Mouse (Mus musculus) Muller cell, postnatal 12 days (primary cell): ENCODE results near the gene Rbm18.
"Not testable (repeated sequence)": the region's sequence is repeated elsewhere in the genome, so short reads cannot be mapped to it uniquely, and the experiment has no call there.

Experiments used
- DNase-seq: peaks from one replicate; pipeline ENCODE4 v3.0.0-alpha.2; 2015; ENCODE audit errors: inconsistent ontology term

Rbm18 gene

DNA sequence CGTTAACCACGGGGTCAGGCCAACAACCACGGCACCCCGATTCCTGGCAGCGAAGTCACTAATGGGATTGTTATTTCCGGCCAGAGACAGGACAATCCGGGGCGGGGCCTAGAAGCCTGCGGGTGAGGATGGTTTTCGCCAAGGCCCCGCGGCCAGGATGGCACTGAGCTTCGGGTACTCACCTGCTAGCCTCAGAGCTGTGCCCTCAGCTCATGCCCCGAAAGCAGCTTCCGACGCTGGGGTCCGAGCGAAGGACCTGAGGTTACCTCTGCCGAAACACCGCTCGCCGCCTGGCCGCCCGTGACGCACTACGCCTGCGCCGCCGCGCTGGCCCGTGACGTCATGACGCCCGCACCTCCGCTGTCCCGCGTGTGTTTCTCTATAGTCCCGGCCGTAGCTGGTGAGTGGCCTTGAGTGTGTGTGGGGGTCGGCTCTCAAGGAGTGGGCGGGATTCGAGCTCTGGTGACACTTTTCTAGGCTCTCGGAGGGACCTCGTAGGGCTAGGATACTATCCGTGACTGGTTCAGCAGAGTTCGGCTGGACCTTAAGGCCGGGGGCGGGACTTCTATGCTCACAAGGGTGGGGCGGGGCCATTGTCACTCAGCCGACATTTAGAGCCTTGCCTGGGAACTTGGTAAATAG, at the start of gene Rbm18, which contains the start of gene Mrrf:
TSS of gene Rbm18 (minus strand) at position 474 of the 642 bp plus-strand sequence.
TSS of gene Mrrf (plus strand) at position 90 of the 642 bp plus-strand sequence.
- peak; percentile 95 for DNase-seq

GRCm38 (mm10) chr2:36184876-36185275, 48.3 kb upstream of the Rbm18 start:
- DNase-seq: no peak

GRCm38 (mm10) chr2:36184192-36184591, 47.6 kb upstream of the Rbm18 start:
- DNase-seq: no peak

- DNase-seq: no peak
Measured at GRCm38 (mm10) chr2:36183278-36183677, 46.7 kb upstream of the Rbm18 start.

GRCm38 (mm10) chr2:36181587-36182368, 45.2 kb upstream of the Rbm18 start:
- not testable (repeated sequence) for DNase-seq

- no peak for DNase-seq
Measured at GRCm38 (mm10) chr2:36179487-36179886, 42.9 kb upstream of the Rbm18 start.

DNA sequence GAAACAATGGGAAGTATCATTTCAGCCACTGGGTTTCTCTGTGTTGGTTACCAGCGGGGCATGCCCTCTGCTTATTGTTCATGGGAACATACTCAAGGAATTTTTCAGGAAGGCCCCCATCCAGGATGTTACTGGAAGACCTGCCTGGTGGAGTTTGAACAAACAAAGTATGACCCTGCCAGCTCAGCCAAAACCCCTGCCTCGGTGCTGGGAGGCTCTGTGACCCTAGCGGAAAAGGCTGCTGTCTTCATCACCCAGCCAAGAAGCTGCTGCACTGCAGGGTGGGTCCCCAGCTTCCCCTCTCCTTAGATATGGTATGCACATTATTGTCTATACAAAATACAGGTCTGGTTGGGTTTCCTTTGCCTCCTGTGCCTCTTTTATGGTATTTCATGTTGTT, 36.0 kb upstream of the Rbm18 start:
- DNase-seq: no peak

DNA sequence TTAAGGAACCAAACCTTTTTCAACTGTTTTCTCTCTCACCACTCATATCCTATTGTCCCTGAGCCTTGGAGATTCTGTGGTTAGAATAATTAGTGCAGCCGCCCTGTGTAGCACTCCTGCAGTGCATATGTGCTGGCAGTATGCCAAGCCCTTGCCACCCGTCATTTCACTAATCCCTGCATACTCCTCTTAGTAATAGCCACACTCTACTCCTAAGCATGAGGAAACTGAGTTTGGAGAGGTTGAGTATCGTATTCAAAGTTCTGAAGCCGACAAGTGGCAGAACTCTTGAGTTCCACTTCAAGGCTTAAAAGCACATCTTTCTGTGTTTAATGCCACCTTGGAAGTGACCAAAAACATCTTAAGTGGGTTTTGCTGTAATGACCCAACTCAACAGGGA, 35.6 kb upstream of the Rbm18 start:
- DNase-seq: peak; percentile 6

- DNase-seq: peak; percentile 27
Measured at GRCm38 (mm10) chr2:36169176-36169575, 32.6 kb upstream of the Rbm18 start.

DNA sequence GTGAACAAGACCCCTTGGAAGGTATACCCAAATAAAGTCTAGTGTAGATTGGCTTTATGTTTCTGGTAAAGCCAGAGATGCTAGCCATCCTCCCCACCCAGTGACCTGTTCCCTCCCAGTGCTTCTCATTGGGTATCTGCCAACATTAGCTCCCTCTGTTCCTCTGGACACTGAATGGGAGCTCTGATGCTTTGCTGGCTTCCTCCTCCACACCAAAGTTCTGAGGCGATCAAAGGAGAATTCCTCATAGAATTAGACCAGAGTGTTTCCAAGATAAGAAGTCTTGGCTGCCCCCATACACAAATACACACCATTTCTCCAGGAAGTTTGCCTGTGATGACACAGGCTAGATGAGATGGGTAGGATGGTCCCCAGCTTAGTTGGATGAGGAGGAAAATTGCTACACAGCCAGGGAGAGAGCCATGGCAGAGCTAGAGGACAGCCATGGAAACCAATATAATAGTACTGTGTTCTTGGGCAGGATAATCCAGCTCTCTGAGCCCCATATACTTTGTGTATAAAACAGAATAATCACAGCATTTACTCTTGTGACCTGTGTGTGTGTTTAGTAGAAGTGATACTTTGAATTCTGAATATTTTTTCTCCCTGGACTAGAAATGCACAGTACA, 31.5 kb upstream of the Rbm18 start:
- DNase-seq: no peak

GRCm38 (mm10) chr2:36159336-36159735, 22.8 kb upstream of the Rbm18 start:
- DNase-seq: no peak

DNA sequence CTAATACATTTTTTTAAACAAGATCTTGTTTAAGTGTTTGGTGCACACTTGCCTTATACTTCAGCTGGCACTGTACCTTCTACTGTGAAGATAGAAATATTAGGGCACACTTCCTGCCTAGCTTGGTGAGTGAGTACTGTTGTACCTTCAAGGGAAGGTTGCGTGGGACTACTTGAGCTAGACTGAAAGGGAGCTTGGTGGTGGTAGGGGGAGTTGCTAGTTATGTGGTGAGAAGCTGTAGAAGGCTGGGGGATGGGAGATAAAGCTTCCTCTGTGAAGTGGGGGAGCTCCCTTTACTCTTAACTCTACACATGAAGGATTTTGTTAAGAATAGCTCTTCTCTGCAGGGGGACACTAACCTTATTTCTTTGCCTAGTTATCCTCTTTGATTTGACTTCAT, 20.9 kb upstream of the Rbm18 start:
- DNase-seq: no peak

DNA sequence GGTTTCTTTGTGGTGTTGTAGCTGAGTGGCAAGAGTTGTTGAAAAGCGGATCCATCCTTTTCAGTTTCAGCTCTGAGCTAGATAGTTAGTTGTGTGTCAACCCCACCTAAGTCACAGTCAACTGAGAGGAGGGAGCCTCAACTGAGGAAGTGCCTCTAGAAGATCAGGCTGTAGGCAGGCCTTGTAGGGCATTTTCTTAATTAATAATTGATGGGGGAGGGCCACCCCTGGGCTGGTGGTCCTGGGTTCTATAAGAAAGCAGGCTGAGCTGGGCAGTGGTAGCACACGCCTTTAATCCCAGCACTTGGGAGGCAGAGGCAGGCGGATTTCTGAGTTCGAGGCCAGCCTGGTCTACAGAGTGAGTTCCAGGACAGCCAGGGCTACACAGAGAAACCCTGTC, 15.8 kb upstream of the Rbm18 start:
- not testable (repeated sequence) for DNase-seq

- no peak for DNase-seq
Measured at GRCm38 (mm10) chr2:36148876-36149365, 12.3 kb upstream of the Rbm18 start.

DNA sequence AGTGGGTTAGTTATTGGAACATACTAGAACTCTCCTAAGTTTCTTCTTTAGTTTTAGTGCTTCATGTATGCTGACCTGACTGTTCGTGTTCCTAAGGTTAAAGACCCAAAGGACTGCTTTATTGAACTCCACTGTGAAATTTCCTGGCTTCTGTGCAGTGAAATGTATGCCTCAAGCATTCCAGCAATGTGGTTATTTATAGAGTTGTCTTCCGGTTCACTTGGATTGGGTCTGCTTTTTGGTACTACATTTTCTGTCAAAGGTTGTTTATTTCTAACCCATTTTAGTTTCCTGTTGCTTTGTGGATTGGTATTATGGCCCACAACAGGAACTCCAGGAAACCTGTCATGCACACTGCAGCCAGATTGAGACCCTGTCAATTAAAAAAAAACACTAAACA, 2.5 kb upstream of the Rbm18 start:
- peak; percentile 27 for DNase-seq

- DNase-seq: no peak
Measured at GRCm38 (mm10) chr2:36135887-36136286, 686 bp downstream of the Rbm18 start.

- no peak for DNase-seq
Measured at GRCm38 (mm10) chr2:36129051-36129450, 7.5 kb downstream of the Rbm18 start.

DNA sequence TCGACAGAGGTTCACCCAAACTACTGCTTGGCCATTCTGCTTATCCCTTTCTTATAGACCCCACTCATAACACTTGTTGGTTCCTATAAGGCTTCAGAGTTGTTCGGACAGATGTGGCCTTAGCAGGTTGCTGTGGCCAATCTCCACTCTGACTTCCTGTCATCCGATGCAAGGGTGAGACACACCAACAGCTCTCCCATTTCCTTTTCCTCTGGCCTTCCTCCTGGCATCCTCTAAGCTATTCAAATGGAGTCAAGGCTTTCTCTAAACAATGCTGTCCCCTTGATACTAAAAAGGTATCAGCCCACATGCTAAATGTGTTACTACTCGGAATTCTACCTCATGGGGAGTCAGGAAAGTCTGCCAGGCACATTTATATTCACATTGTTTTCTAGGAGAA, 8.6 kb downstream of the Rbm18 start:
- DNase-seq: no peak

DNA sequence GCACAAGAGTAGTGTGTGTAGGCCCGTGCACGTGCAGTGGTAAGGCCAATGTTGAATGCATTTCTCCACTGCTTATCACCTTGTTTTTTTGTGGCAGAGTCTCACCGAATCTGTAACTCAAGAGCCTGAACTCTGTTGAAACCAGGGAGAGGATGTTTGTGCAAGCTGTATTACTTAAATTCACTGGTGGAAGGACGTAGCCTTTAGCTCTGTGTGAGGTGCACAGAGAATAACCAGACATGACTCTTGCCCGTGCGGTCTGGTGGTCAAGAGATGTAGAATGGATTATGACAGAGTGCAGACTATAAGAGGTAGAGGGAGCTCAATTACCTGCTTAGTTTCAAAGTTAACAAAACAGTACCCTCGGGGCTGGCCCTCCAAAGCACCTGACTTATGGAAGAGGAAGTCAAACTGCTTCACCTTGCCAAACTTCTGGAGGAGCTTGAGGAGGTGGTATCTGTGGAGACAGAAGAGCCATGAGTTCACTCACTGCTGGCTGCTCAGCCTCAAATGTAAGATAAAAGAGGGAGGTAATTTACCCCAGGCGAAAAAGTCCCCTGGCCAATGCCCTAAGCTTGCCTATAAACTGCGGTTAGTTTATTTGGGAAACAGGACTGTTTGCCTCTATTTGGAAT, 9.7 kb downstream of the Rbm18 start:
- DNase-seq: no peak

- DNase-seq: no peak
Measured at GRCm38 (mm10) chr2:36112632-36113031, 23.9 kb downstream of the Rbm18 start.

GRCm38 (mm10) chr2:36108615-36109014, 28.0 kb downstream of the Rbm18 start:
- DNase-seq: no peak
